Mouse (Mus musculus): Measurements from ENCODE around the gene Zdhhc16.

Zdhhc16 gene

GRCm38 (mm10) chr19:41987206-41987605 is 53.9 kb downstream of the Zdhhc16 start:
- DNase-seq (ENCODE audit: low spot score), result no peak

GRCm38 (mm10) chr19:41989810-41990209 is 56.5 kb downstream of the Zdhhc16 start:
- DNase-seq (ENCODE audit: low spot score), result no peak

GRCm38 (mm10) chr19:41991926-41992477 is 58.7 kb downstream of the Zdhhc16 start:
- no peak for DNase-seq (ENCODE audit: low spot score)

- no peak for DNase-seq (ENCODE audit: low spot score)
These were observed 59.7 kb downstream of the Zdhhc16 start for GRCm38 (mm10) chr19:41992971-41993370.

- DNase-seq (ENCODE audit: low spot score), result peak; percentile 88
These were observed 60.2 kb downstream of the Zdhhc16 start for GRCm38 (mm10) chr19:41993484-41993883.

All from urinary bladder, postnatal 14 days (tissue).